Mouse (Mus musculus): Measurements from ENCODE around the gene Bloc1s5. TPM values are rescaled to one million over a fixed set of nuclear protein-coding genes. Genes with fewer than 3 reads are reported as not detected.

The Bloc1s5 gene
- polyA plus RNA-seq, 1 experiment: 7.6 TPM

- no peak for TF ChIP-seq CTCF (conservative IDR thresholded peaks at IDR 0.05; ENCODE audit: insufficient read depth, insufficient read length, low read depth, low read length)
- TF ChIP-seq POLR2A (IDR thresholded peaks at IDR 0.05; ENCODE audit: low read depth, low read length): no peak
- no peak overlapping the region for H3K4me3 ChIP-seq (ENCODE audit: insufficient read depth, low read depth, low read length)
- 67% methylated on average over 4 of the region's 4 CpGs for WGBS
Observed at GRCm38 (mm10) chr13:38616887-38617286, 18.0 kb downstream of the Bloc1s5 start.

GRCm38 (mm10) chr13:38615656-38616055 is 19.3 kb downstream of the Bloc1s5 start:
- 88% methylated on average over 5 of the region's 5 CpGs for WGBS
- Histone ChIP-seq H3K4me3 (ENCODE audit: insufficient read depth, low read depth, low read length) (no peak overlapping the region), H3K36me3 (ENCODE audit: control insufficient read depth, insufficient read depth, low read length) (no peaks in the 10 kb centered on the region), H3K27me3 (replicated peaks; ENCODE audit: control insufficient read depth, insufficient read depth, low read length) (no peaks in the 10 kb centered on the region), H3K4me1 (ENCODE audit: control insufficient read depth, insufficient read depth, low read length) (no peaks in the 10 kb centered on the region), H3K27ac (ENCODE audit: insufficient read depth, low read depth, low read length) (no peak overlapping the region)
- DNase-seq: no peak
- no peak for TF ChIP-seq CTCF (conservative IDR thresholded peaks at IDR 0.05; ENCODE audit: insufficient read depth, insufficient read length, low read depth, low read length)
- no peak for TF ChIP-seq POLR2A (IDR thresholded peaks at IDR 0.05; ENCODE audit: low read depth, low read length)

More at GRCm38 (mm10) chr13:38616887-38617286, 18.0 kb downstream of the Bloc1s5 start:
- H3K36me3 ChIP-seq (ENCODE audit: control insufficient read depth, insufficient read depth, low read length): no peaks in the 10 kb centered on the region
- DNase-seq: peak; percentile 40
- H3K27ac ChIP-seq (ENCODE audit: insufficient read depth, low read depth, low read length): no peak overlapping the region
- H3K27me3 ChIP-seq (replicated peaks; ENCODE audit: control insufficient read depth, insufficient read depth, low read length): no peaks in the 10 kb centered on the region
- no peaks in the 10 kb centered on the region for H3K4me1 ChIP-seq (ENCODE audit: control insufficient read depth, insufficient read depth, low read length)

GRCm38 (mm10) chr13:38614298-38614697 is 20.6 kb downstream of the Bloc1s5 start:
- H3K36me3 ChIP-seq (ENCODE audit: control insufficient read depth, insufficient read depth, low read length): no peaks in the 10 kb centered on the region
- H3K4me1 ChIP-seq (ENCODE audit: control insufficient read depth, insufficient read depth, low read length): peaks cover 2% of the 10 kb centered on the region; the same call in 1 of the 2 replicates
- no peaks in the 10 kb centered on the region for H3K27me3 ChIP-seq (replicated peaks; ENCODE audit: control insufficient read depth, insufficient read depth, low read length)
- no peak for TF ChIP-seq CTCF (conservative IDR thresholded peaks at IDR 0.05; ENCODE audit: insufficient read depth, insufficient read length, low read depth, low read length)
- TF ChIP-seq POLR2A (IDR thresholded peaks at IDR 0.05; ENCODE audit: low read depth, low read length): no peak
- DNase-seq: no peak
- H3K4me3 ChIP-seq (ENCODE audit: insufficient read depth, low read depth, low read length): no peak overlapping the region
- peak overlapping the region; percentile 35; the same call in 1 of the 2 replicates for H3K27ac ChIP-seq (ENCODE audit: insufficient read depth, low read depth, low read length)
- WGBS: 41% methylated on average over 5 of the region's 5 CpGs

- TF ChIP-seq POLR2A (IDR thresholded peaks at IDR 0.05; ENCODE audit: low read depth, low read length): no peak
- no peak for TF ChIP-seq CTCF (conservative IDR thresholded peaks at IDR 0.05; ENCODE audit: insufficient read depth, insufficient read length, low read depth, low read length)
- Histone ChIP-seq H3K27me3 (replicated peaks; ENCODE audit: control insufficient read depth, insufficient read depth, low read length) (no peaks in the 10 kb centered on the region), H3K36me3 (ENCODE audit: control insufficient read depth, insufficient read depth, low read length) (no peaks in the 10 kb centered on the region), H3K4me3 (ENCODE audit: insufficient read depth, low read depth, low read length) (no peak overlapping the region), H3K27ac (ENCODE audit: insufficient read depth, low read depth, low read length) (no peak overlapping the region), H3K4me1 (ENCODE audit: control insufficient read depth, insufficient read depth, low read length) (peaks cover 2% of the 10 kb centered on the region; the same call in 1 of the 2 replicates)
- DNase-seq: no peak
- 68% methylated on average over 8 of the region's 8 CpGs for WGBS
Observed at GRCm38 (mm10) chr13:38613583-38613982, 21.3 kb downstream of the Bloc1s5 start.

GRCm38 (mm10) chr13:38612608-38613007 is 22.3 kb downstream of the Bloc1s5 start:
- Histone ChIP-seq H3K27me3 (replicated peaks; ENCODE audit: control insufficient read depth, insufficient read depth, low read length) (no peaks in the 10 kb centered on the region), H3K36me3 (ENCODE audit: control insufficient read depth, insufficient read depth, low read length) (no peaks in the 10 kb centered on the region), H3K4me3 (ENCODE audit: insufficient read depth, low read depth, low read length) (no peak overlapping the region), H3K4me1 (ENCODE audit: control insufficient read depth, insufficient read depth, low read length) (peaks cover 2% of the 10 kb centered on the region; the same call in 1 of the 2 replicates), H3K27ac (ENCODE audit: insufficient read depth, low read depth, low read length) (no peak overlapping the region)
- DNase-seq: no peak
- WGBS: 90% methylated on average over 9 of the region's 9 CpGs
- TF ChIP-seq CTCF (conservative IDR thresholded peaks at IDR 0.05; ENCODE audit: insufficient read depth, insufficient read length, low read depth, low read length) (no peak), POLR2A (IDR thresholded peaks at IDR 0.05; ENCODE audit: low read depth, low read length) (no peak)

- Histone ChIP-seq H3K4me1 (ENCODE audit: control insufficient read depth, insufficient read depth, low read length) (peaks cover 2% of the 10 kb centered on the region; the same call in 1 of the 2 replicates), H3K27me3 (replicated peaks; ENCODE audit: control insufficient read depth, insufficient read depth, low read length) (no peaks in the 10 kb centered on the region), H3K27ac (ENCODE audit: insufficient read depth, low read depth, low read length) (no peak overlapping the region), H3K4me3 (ENCODE audit: insufficient read depth, low read depth, low read length) (no peak overlapping the region), H3K36me3 (ENCODE audit: control insufficient read depth, insufficient read depth, low read length) (no peaks in the 10 kb centered on the region)
- TF ChIP-seq POLR2A (IDR thresholded peaks at IDR 0.05; ENCODE audit: low read depth, low read length) (no peak), CTCF (conservative IDR thresholded peaks at IDR 0.05; ENCODE audit: insufficient read depth, insufficient read length, low read depth, low read length) (peak; percentile 25; the same call in 1 of the 2 replicates)
- no peak for DNase-seq
- WGBS: 95% methylated on average over 4 of the region's 4 CpGs
Observed at GRCm38 (mm10) chr13:38612179-38612578, 22.7 kb downstream of the Bloc1s5 start.

GRCm38 (mm10) chr13:38610336-38610735 is 24.6 kb downstream of the Bloc1s5 start:
- DNase-seq: peak; percentile 84
- WGBS: 62% methylated on average over 6 of the region's 6 CpGs
- Histone ChIP-seq H3K27me3 (replicated peaks; ENCODE audit: control insufficient read depth, insufficient read depth, low read length) (no peaks in the 10 kb centered on the region), H3K4me3 (ENCODE audit: insufficient read depth, low read depth, low read length) (no peak overlapping the region), H3K4me1 (ENCODE audit: control insufficient read depth, insufficient read depth, low read length) (peaks cover 2% of the 10 kb centered on the region; the same call in 1 of the 2 replicates), H3K27ac (ENCODE audit: insufficient read depth, low read depth, low read length) (peak overlapping the region; percentile 8; the same call in 1 of the 2 replicates), H3K36me3 (ENCODE audit: control insufficient read depth, insufficient read depth, low read length) (no peaks in the 10 kb centered on the region)
- TF ChIP-seq POLR2A (IDR thresholded peaks at IDR 0.05; ENCODE audit: low read depth, low read length): no peak
- TF ChIP-seq CTCF (conservative IDR thresholded peaks at IDR 0.05; ENCODE audit: insufficient read depth, insufficient read length, low read depth, low read length): no peak

All from kidney, adult 2 months (tissue).